Comparison of ENCODE assay signal across 23 mouse cellular contexts in genomic region chr17:31231780-31232179, GRCm38 (mm10). TPM values are rescaled to one million over a fixed set of nuclear protein-coding genes. Genes with fewer than 3 reads are reported as not detected.
A peak's percentile ranks its signal among the peaks of the same experiment; 100 is the strongest.
DNase-seq lines count a peak whose midpoint lies in the region; ATAC-seq and TF ChIP-seq lines count a peak whose summit lies in the region.
"Had no signal": no experiment of that assay in that cellular context is flagged by ENCODE, and none has a peak within 500 bp of the region (broad histone marks: within the 10 kb centered on the region; RNA-seq: fewer than 3 reads in every experiment).

No protein-coding gene starts in this region.

- peaks cover 75% of the 10 kb centered on the region for H3K36me3 ChIP-seq in erythroblast, embryonic 14.5 days (ENCODE audit: control insufficient read depth)
- H3K36me3 ChIP-seq in liver, embryonic 14.5 days (replicated peaks; ENCODE audit: control insufficient read depth, insufficient read depth, low read depth) = peaks cover 8% of the 10 kb centered on the region
- peaks cover 11% of the 10 kb centered on the region for H3K36me3 ChIP-seq in liver, embryonic 11.5 days (ENCODE audit: control insufficient read depth, insufficient read depth, low read length)
- peaks cover 14 to 15% of the 10 kb centered on the region in 2 experiments for H3K36me3 ChIP-seq in MEL (ENCODE audit: control insufficient read depth in 1 of 2, insufficient read depth in 2 of 2, low read length in 2 of 2)
- H3K36me3 ChIP-seq: forebrain, embryonic 12.5 days; heart, embryonic 10.5 days had no signal

- WGBS in liver, embryonic 14.5 days (ENCODE audit: insufficient replicate concordance) = 71% methylated on average over 6 of the region's 6 CpGs
- 60% methylated on average over 6 of the region's 6 CpGs for WGBS in liver, embryonic 11.5 days

- no peak for TF ChIP-seq EP300 in liver, embryonic 14.5 days (IDR thresholded peaks at IDR 0.05; ENCODE audit: low read depth)
- peak; percentile 89 to 93 for TF ChIP-seq EP300 in MEL (IDR thresholded peaks at IDR 0.05; ENCODE audit: low read depth in 1 of 2, low read length in 2 of 2)

- H3K4me2 ChIP-seq in liver, embryonic 14.5 days (ENCODE audit: low read depth) = no peak overlapping the region
- no peak overlapping the region for H3K4me2 ChIP-seq in liver, embryonic 11.5 days
- H3K4me2 ChIP-seq: forebrain, embryonic 12.5 days; hindbrain, embryonic 14.5 days had no signal

- no peaks in the 10 kb centered on the region for H3K27me3 ChIP-seq in erythroblast, embryonic 14.5 days (ENCODE audit: control insufficient read depth)
- no peaks in the 10 kb centered on the region for H3K27me3 ChIP-seq in liver, embryonic 14.5 days (ENCODE audit: control insufficient read depth, insufficient read depth, low read length)
- no peaks in the 10 kb centered on the region for H3K27me3 ChIP-seq in liver, embryonic 11.5 days (replicated peaks; ENCODE audit: control insufficient read depth, insufficient read depth, low read length)
- no peaks in the 10 kb centered on the region for H3K27me3 ChIP-seq in MEL (ENCODE audit: control insufficient read depth in 1 of 2, insufficient read depth in 2 of 2, low read length in 2 of 2)
- H3K27me3 ChIP-seq: forebrain, embryonic 12.5 days had no signal

- H3K9ac ChIP-seq in liver, embryonic 14.5 days (replicated peaks) = no peak overlapping the region
- no peak overlapping the region for H3K9ac ChIP-seq in liver, embryonic 11.5 days (ENCODE audit: low read depth, low read length)
- H3K9ac ChIP-seq in MEL (ENCODE audit: control insufficient read depth, low read depth, low read length, poor library complexity, severe bottlenecking) = peak overlapping the region; percentile 44
- H3K9ac ChIP-seq: forebrain, embryonic 12.5 days; hindbrain, embryonic 14.5 days had no signal

- H3K4me1 ChIP-seq in erythroblast, embryonic 14.5 days (ENCODE audit: control insufficient read depth) = peaks cover 61% of the 10 kb centered on the region
- no peaks in the 10 kb centered on the region for H3K4me1 ChIP-seq in liver, embryonic 14.5 days (replicated peaks; ENCODE audit: control insufficient read depth in 2 of 2, insufficient read depth in 2 of 2, low read length in 1 of 2)
- H3K4me1 ChIP-seq in liver, embryonic 11.5 days (replicated peaks; ENCODE audit: control insufficient read depth, insufficient read depth, low read length) = no peaks in the 10 kb centered on the region
- H3K4me1 ChIP-seq in MEL (ENCODE audit: control insufficient read depth in 1 of 2, insufficient read depth in 2 of 2, low read length in 2 of 2) = peaks cover 12 to 17% of the 10 kb centered on the region in 2 experiments

- H3K9me3 ChIP-seq in erythroblast, embryonic 14.5 days (ENCODE audit: control insufficient read depth, low read length) = peaks cover 11% of the 10 kb centered on the region
- H3K9me3 ChIP-seq in liver, embryonic 14.5 days (ENCODE audit: control insufficient read depth, low read length) = no peaks in the 10 kb centered on the region
- no peaks in the 10 kb centered on the region for H3K9me3 ChIP-seq in liver, embryonic 11.5 days (ENCODE audit: control insufficient read depth, low read length)
- no peaks in the 10 kb centered on the region for H3K9me3 ChIP-seq in MEL (replicated peaks; ENCODE audit: insufficient read depth, low read length)
- H3K9me3 ChIP-seq: forebrain, embryonic 12.5 days; heart, embryonic 10.5 days had no signal

- H3K4me3 ChIP-seq in erythroblast, embryonic 14.5 days (replicated peaks) = peak overlapping the region; percentile 25
- no peak overlapping the region for H3K4me3 ChIP-seq in liver, embryonic 14.5 days (ENCODE audit: insufficient read depth in 1 of 2, low read depth in 2 of 2, low read length in 2 of 2)
- H3K4me3 ChIP-seq in liver, embryonic 11.5 days (ENCODE audit: low read depth, low read length) = no peak overlapping the region
- no peak overlapping the region for H3K4me3 ChIP-seq in MEL (ENCODE audit: control insufficient read depth in 1 of 2, insufficient read depth in 1 of 2, low read depth in 2 of 2, low read length in 2 of 2)
- H3K4me3 ChIP-seq: forebrain, embryonic 12.5 days; heart, embryonic 10.5 days had no signal

- TF ChIP-seq RAD21 in MEL (IDR thresholded peaks at IDR 0.05; ENCODE audit: low read depth, low read length) = no peak

- TF ChIP-seq POLR2A in MEL (IDR thresholded peaks at IDR 0.05; ENCODE audit: control insufficient read depth in 1 of 2, insufficient read depth in 1 of 2, low read depth in 1 of 2, low read length in 2 of 2, poor library complexity in 1 of 2) = no peak

- H3K79me2 ChIP-seq in MEL (ENCODE audit: control insufficient read depth, insufficient read depth, low read length, poor library complexity) = no peaks in the 10 kb centered on the region

- no peak for TF ChIP-seq CTCF in liver, embryonic 14.5 days (IDR thresholded peaks at IDR 0.05; ENCODE audit: low read depth)
- no peak for TF ChIP-seq CTCF in MEL (IDR thresholded peaks at IDR 0.05 in 2 of 3, conservative IDR thresholded peaks at IDR 0.05 in 1 of 3; ENCODE audit: control insufficient read depth in 1 of 3, insufficient read depth in 1 of 3, low read depth in 2 of 3, low read length in 3 of 3, poor library complexity in 1 of 3, severe bottlenecking in 1 of 3)

- ATAC-seq in erythroblast, adult 5-6 weeks (replicated peaks; ENCODE audit: low FRiP score, poor library complexity, severe bottlenecking) = no peak
- no peak for ATAC-seq in liver, embryonic 14.5 days (ENCODE audit: insufficient read depth)
- ATAC-seq in liver, embryonic 11.5 days (replicated peaks; ENCODE audit: low FRiP score) = no peak
- ATAC-seq: forebrain, embryonic 16.5 days had no signal

- peak in 2 of 3 experiments; percentile 76 to 79 for DNase-seq in liver, embryonic 14.5 days (ENCODE audit: low read depth in 3 of 3, low spot score in 3 of 3)
- DNase-seq in liver, embryonic 11.5 days (ENCODE audit: low spot score) = no peak
- DNase-seq in MEL (ENCODE audit: low read depth, low spot score) = peak; percentile 83
- DNase-seq in c-Kit-positive CD71-positive TER-119-negative erythroid progenitor cells, embryonic 14.5 days (ENCODE audit: low read depth) = peak; percentile 49
- DNase-seq in heart, postnatal 25 days (ENCODE audit: low spot score) = no peak
- DNase-seq: adrenal gland, adult 8-10 months; cerebellum, adult 11-12 months; cerebellum, adult 9-10 months; cerebellum, postnatal 25 days; gastrocnemius, postnatal 10 days; heart, adult 18-20 months; heart, postnatal 10 days had no signal

- no peak overlapping the region for H3K27ac ChIP-seq in liver, embryonic 14.5 days
- no peak overlapping the region for H3K27ac ChIP-seq in liver, embryonic 11.5 days (ENCODE audit: low read depth, low read length)
- H3K27ac ChIP-seq in MEL (ENCODE audit: control insufficient read depth, low read depth, low read length) = peak overlapping the region; percentile 91
- H3K27ac ChIP-seq: forebrain, embryonic 12.5 days; heart, embryonic 10.5 days; hindbrain, embryonic 14.5 days had no signal

- intact Hi-C loops in heart, postnatal 25 days (cut with DNase I) = no loop called here

RNA-seq across cellular contexts. Expression of gene Ubash3a, which starts 24.1 kb away (rescaled TPM):
- 0.80 and 0.94 TPM in 2 replicates for polyA plus RNA-seq in erythroblast, embryonic 14.5 days (2012)
- 6.7 and 27.5 TPM in 2 replicates for total RNA-seq in erythroblast, adult 5-6 weeks (2015; ENCODE audit: low replicate concordance)
- total RNA-seq in erythroblast, adult 5-6 weeks (2017; ENCODE audit: low replicate concordance) = 6.3 and 9.6 TPM in 2 replicates
- polyA plus RNA-seq in liver, embryonic 14.5 days (2012; rRNA removed) = 7.7 and 8.4 TPM in 2 replicates
- 11.8 and 13.8 TPM in 2 replicates for polyA plus RNA-seq in liver, embryonic 14.5 days (2014; fragmentation: Nextera tagmentation; extraction: Ambion mirVana)
- 37.9 and 42.5 TPM in 2 replicates for polyA plus RNA-seq in liver, embryonic 11.5 days (2014; fragmentation: Nextera tagmentation; extraction: Ambion mirVana)
- 24.9 and 30.2 TPM in 2 replicates for total RNA-seq in MEL (2012; rRNA removed)
- polyA plus RNA-seq in MEL (2012; ENCODE audit: insufficient read depth in 1 of 2, insufficient read length in 2 of 2, low read depth in 1 of 2, low replicate concordance in 2 of 2, missing spikeins in 1 of 2) = 10 to 100 TPM; 27.6 to 57.4 TPM
- not detected for total RNA-seq in heart, postnatal 25 days (2021)
- total RNA-seq: gastrocnemius, postnatal 10 days had no signal
- polyA plus RNA-seq: C2C12; cortical plate, adult 2 months; forebrain, embryonic 16.5 days; frontal cortex, adult 2 months; hindbrain, embryonic 14.5 days had no signal

RNA-seq across cellular contexts. Expression of gene Tmprss3, which starts 33.0 kb away (rescaled TPM):
- not detected in 2 replicates for polyA plus RNA-seq in erythroblast, embryonic 14.5 days (2012)
- total RNA-seq in erythroblast, adult 5-6 weeks (2015; ENCODE audit: low replicate concordance) = not detected in 2 replicates
- not detected in 2 replicates for total RNA-seq in erythroblast, adult 5-6 weeks (2017; ENCODE audit: low replicate concordance)
- 0.27 and 0.39 TPM in 2 replicates for polyA plus RNA-seq in liver, embryonic 14.5 days (2012; rRNA removed)
- 0.13 and 0.25 TPM in 2 replicates for polyA plus RNA-seq in liver, embryonic 14.5 days (2014; fragmentation: Nextera tagmentation; extraction: Ambion mirVana)
- 0.12 and 0.45 TPM in 2 replicates for polyA plus RNA-seq in liver, embryonic 11.5 days (2014; fragmentation: Nextera tagmentation; extraction: Ambion mirVana)
- 0.08 and 0.13 TPM in 2 replicates for total RNA-seq in MEL (2012; rRNA removed)
- polyA plus RNA-seq in MEL (2012; ENCODE audit: insufficient read depth in 1 of 2, insufficient read length in 2 of 2, low read depth in 1 of 2, low replicate concordance in 2 of 2, missing spikeins in 1 of 2) = under 1 TPM in 1 of 2 experiments, not detected in 1; 0.11 TPM
- total RNA-seq in heart, postnatal 25 days (2021) = not detected
- total RNA-seq: adrenal gland, adult 8-10 months; adrenal gland, postnatal 36 days; gastrocnemius, postnatal 4 days; heart, adult 18-20 months; heart, postnatal 10 days had no signal
- polyA plus RNA-seq: C2C12; forebrain, embryonic 12.5 days; forebrain, embryonic 16.5 days; heart, embryonic 10.5 days had no signal

RNA-seq across cellular contexts. Expression of gene Rsph1, which starts 45.4 kb away (rescaled TPM):
- polyA plus RNA-seq in erythroblast, embryonic 14.5 days (2012) = not detected in 2 replicates
- not detected in 2 replicates for total RNA-seq in erythroblast, adult 5-6 weeks (2015; ENCODE audit: low replicate concordance)
- total RNA-seq in erythroblast, adult 5-6 weeks (2017; ENCODE audit: low replicate concordance) = not detected in 2 replicates
- polyA plus RNA-seq in liver, embryonic 14.5 days (2012; rRNA removed) = 0.04 and 0.08 TPM in 2 replicates
- polyA plus RNA-seq in liver, embryonic 14.5 days (2014; fragmentation: Nextera tagmentation; extraction: Ambion mirVana) = 0.14 and 0.22 TPM in 2 replicates
- polyA plus RNA-seq in liver, embryonic 11.5 days (2014; fragmentation: Nextera tagmentation; extraction: Ambion mirVana) = 0.40 and 0.88 TPM in 2 replicates
- 1.3 and 2.0 TPM in 2 replicates for total RNA-seq in MEL (2012; rRNA removed)
- 1 to 10 TPM in 1 of 2 experiments, not detected in 1; 3.6 TPM for polyA plus RNA-seq in MEL (2012; ENCODE audit: insufficient read depth in 1 of 2, insufficient read length in 2 of 2, low read depth in 1 of 2, low replicate concordance in 2 of 2, missing spikeins in 1 of 2)
- 1 to 10 TPM; 1.7 to 2.1 TPM for total RNA-seq in heart, postnatal 25 days (2021)

RNA-seq across cellular contexts. Expression of gene Slc37a1, which starts 54.8 kb away (rescaled TPM):
- polyA plus RNA-seq in erythroblast, embryonic 14.5 days (2012) = 0.01 TPM in 2 replicates
- total RNA-seq in erythroblast, adult 5-6 weeks (2015; ENCODE audit: low replicate concordance) = 0.58 and 2.7 TPM in 2 replicates
- total RNA-seq in erythroblast, adult 5-6 weeks (2017; ENCODE audit: low replicate concordance) = 1.1 and 7.0 TPM in 2 replicates
- 1.9 and 2.3 TPM in 2 replicates for polyA plus RNA-seq in liver, embryonic 14.5 days (2012; rRNA removed)
- polyA plus RNA-seq in liver, embryonic 14.5 days (2014; fragmentation: Nextera tagmentation; extraction: Ambion mirVana) = 1.2 and 1.9 TPM in 2 replicates
- polyA plus RNA-seq in liver, embryonic 11.5 days (2014; fragmentation: Nextera tagmentation; extraction: Ambion mirVana) = 6.6 and 7.7 TPM in 2 replicates
- total RNA-seq in MEL (2012; rRNA removed) = 10.3 and 15.0 TPM in 2 replicates
- polyA plus RNA-seq in MEL (2012; ENCODE audit: insufficient read depth in 1 of 2, insufficient read length in 2 of 2, low read depth in 1 of 2, low replicate concordance in 2 of 2, missing spikeins in 1 of 2) = 10 to 100 TPM in 1 of 2 experiments, not detected in 1; 14.2 TPM
- 10 to 100 TPM; 10.4 to 13.3 TPM for total RNA-seq in heart, postnatal 25 days (2021)

Comparison
In these comparisons a context has a peak if more than half of its experiments do, and no peak if none do; other contexts are left out.
1. DNase-seq: peak in liver, embryonic 14.5 days (2 of 3), MEL (single experiment) and c-Kit-positive CD71-positive TER-119-negative erythroid progenitor cells, embryonic 14.5 days (single experiment); none in liver, embryonic 11.5 days (single experiment) and heart, postnatal 25 days (single experiment).